Mouse (Mus musculus) lung, postnatal 0 days (tissue): ENCODE results near the gene Shroom3.

ENCODE experiments used
- CTCF ChIP-seq: IDR thresholded peaks from 2 replicates; pipeline ENCODE4 v1.5.1; 2016; ENCODE audit warnings: antibody characterized with exemption, mild to moderate bottlenecking
- EP300 ChIP-seq: IDR thresholded peaks from 2 replicates; pipeline ENCODE4 v1.6.1; 2016; ENCODE audit warnings: antibody characterized with exemption, mild to moderate bottlenecking, control low read depth

- TF ChIP-seq CTCF: no peak
- no peak for TF ChIP-seq EP300
Observed at GRCm38 (mm10) chr5:92837311-92837710, 154.1 kb downstream of the Shroom3 start.
